Mouse (Mus musculus) cerebellum, adult 8-10 months (tissue): ENCODE results near the gene Asap2.
"Not testable (repeated sequence)": the region's sequence is repeated elsewhere in the genome, so short reads cannot be mapped to it uniquely, and the experiment has no call there.

ENCODE experiments used
- DNase-seq: peaks from one replicate; pipeline ENCODE4 v3.0.0; 2022

The Asap2 gene

DNA sequence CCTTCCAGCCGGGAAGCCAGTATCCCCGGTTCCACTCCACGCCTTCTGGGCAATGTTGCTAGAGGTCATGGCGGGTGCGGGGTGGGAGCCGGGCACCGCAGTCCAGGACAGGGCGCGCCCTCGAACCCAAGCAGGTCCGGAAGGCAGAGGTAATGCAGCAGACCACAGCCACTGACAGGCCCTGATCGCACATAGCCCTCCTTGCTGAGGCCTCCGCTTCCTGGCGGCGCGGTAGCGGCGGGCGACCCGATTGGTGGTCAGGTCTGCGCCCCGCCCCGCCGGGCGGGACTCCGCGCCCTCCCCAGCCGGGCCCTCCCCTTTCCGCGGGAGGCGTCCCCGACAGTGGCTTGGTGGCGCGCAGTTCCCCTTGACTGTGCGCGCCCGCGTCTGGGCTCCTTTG lies at the start of gene Asap2:
Gene Asap2 (plus strand): TSS at position 328 of the 400 bp plus-strand sequence.
- peak; percentile 19 for DNase-seq

DNA sequence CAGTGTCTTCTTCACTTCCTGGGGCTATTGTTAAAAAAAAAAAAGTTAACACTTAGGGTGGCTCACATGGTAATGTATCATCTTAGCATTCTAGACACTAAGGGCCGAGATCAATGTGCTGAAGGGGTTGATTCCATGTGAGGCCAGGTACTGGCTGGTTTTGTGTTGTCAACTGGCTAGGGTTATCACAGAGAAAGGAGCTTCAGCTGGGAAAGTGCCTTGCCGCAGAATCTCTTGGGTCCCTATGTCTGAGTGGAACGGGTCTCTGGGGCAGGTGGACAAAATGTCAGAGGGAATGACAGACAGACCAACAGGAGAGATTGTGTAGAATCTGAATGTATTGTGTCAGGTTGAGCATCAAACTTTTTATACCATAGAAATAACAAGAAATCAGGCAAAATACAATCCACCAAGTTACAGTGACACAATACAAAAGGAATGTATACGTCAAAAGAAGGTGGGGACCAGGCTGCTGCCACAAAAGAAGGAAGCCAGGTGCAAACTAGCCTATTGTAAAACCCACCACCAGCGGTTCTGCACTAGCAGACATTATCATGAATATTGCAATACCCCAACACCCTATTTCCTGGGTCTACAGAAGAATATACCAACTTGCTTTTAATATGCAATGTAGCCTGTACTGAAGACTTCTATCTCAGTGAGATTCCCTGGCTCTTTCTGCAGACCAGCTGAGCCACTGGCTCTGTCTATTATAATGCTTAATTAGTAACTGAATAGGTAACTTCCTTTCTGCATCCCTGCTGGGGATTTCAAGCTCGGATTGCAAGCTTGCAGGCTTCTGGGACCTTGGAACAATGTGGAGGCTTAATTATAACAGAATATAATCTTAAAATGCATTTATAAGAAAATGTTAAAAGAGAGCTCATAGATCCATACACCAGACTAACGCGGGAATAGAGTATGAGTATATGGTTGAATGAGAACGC lies 42.9 kb upstream of the Asap2 start:
- not testable (repeated sequence) for DNase-seq

GRCm38 (mm10) chr12:20990579-20990978 lies 320 bp downstream of the Asap2 start:
- DNase-seq: not testable (repeated sequence)

- DNase-seq: not testable (repeated sequence)
These were observed 40.6 kb downstream of the Asap2 start for GRCm38 (mm10) chr12:21030875-21031274.

GRCm38 (mm10) chr12:21046716-21047115 lies 56.5 kb downstream of the Asap2 start:
- DNase-seq: not testable (repeated sequence)

DNA sequence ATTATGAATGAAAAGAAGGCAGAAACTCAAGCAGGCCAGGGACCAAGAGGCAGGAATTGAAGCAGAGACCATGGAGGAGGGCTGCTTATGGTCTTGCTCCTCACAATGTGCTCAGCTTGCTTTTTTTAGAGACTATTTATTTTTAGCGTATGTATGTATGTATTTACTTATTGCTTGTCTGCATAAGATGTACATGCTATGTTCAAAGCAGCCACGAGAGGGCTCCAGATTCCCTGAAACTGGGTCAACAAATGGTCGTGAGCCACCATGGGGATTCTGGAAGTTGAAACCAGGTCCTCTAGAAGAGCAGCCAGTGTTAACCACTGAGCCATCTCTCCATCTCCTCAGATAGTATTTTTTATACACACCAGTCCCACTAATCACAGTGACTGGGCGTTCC lies 85.5 kb downstream of the Asap2 start:
- DNase-seq: peak; percentile 72

DNA sequence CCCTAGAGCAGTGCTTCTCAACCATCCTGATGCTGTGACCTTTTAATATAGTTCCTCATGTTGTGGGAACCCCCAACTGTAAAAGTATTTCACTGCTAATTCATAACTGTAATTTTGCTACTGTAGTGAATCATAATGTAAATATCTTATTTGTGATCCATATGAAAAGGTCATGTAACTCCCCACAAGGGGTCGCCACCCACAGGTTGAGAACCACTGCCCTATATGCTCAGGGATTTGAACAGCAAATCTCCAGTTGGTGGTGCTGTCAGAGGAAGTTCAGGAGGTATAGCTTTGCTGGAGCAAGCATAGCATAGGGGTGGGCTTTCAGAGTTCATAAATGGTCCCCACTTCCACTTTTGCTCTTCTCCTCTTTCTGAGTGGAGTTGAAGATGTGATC lies 99.9 kb downstream of the Asap2 start:
- DNase-seq: not testable (repeated sequence)

- not testable (repeated sequence) for DNase-seq
These were observed 102.2 kb downstream of the Asap2 start for GRCm38 (mm10) chr12:21092446-21092845.

DNA sequence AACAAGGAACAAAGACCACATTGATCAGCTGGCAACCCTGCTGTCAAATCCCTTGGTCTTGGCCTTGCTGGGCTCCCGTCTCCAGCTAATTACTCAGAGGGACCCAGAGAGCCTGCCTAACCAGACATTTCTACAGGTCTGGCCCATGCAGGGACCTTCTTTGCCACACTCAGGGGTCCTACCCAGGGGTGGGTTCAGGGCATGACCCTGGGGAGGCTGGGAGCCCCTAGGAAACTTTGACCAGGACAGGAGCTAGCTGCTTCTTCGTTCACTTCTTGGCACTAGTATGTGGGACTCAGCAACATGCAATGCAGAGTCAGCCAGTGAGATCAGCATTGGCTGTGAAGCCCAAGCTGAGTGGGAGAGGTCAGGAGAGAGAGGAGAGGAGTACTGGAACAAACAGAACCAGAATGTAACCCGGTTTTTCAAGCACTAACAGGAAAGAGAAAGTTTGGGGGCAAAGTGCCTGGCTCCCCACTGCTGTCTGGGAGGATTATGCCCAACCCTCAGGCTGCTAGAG lies 107.6 kb downstream of the Asap2 start:
- DNase-seq: not testable (repeated sequence)

- not testable (repeated sequence) for DNase-seq
These were observed 120.8 kb downstream of the Asap2 start for GRCm38 (mm10) chr12:21111116-21111475.

- DNase-seq: peak; percentile 78
These were observed 121.5 kb downstream of the Asap2 start for GRCm38 (mm10) chr12:21111476-21112452.

DNA sequence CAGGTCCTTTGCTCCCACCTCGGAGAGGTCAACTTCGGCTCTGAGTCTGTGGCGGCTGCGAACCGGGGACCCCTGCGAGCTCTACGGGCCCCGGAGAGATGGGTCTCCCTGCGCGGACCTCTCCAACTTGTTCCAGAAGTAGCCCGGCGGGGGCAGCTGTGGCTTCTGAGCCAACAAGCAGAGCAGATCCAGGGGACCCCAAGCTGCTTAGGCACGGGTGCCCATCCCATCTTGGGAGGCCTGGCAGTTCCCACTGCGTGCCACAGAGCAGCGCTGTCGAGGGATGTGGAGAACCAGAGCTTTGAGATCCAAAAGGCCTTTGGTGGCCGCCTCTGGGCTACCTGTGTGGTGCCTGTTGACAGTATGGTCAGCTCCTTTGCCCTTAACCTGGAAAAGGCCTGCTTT lies 122.2 kb downstream of the Asap2 start:
- DNase-seq: peak; percentile 74

DNA sequence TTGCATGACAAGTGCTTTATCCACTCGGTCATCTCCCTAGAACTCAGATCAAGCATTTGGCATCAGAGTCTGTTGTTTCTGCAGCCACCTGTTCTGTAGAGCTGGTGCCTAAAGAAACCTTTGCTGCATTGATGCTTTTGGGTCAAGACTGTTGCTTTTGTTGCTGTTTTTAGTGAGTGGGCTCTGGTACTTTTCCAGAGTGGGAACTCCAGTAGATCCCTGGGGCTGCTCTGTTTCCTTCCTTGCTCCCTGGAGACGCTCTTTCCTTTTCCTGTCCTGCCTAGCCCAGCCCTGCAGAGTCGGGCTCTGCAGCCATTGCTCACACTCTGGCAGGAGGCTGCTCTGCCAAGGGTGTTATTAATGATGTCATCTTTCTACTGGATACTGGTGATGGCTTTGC lies 129.2 kb downstream of the Asap2 start:
- DNase-seq: peak; percentile 46

GRCm38 (mm10) chr12:21122818-21123217 lies 132.6 kb downstream of the Asap2 start:
- DNase-seq: no peak

- no peak for DNase-seq
These were observed 133.4 kb downstream of the Asap2 start for GRCm38 (mm10) chr12:21123647-21124046.

DNA sequence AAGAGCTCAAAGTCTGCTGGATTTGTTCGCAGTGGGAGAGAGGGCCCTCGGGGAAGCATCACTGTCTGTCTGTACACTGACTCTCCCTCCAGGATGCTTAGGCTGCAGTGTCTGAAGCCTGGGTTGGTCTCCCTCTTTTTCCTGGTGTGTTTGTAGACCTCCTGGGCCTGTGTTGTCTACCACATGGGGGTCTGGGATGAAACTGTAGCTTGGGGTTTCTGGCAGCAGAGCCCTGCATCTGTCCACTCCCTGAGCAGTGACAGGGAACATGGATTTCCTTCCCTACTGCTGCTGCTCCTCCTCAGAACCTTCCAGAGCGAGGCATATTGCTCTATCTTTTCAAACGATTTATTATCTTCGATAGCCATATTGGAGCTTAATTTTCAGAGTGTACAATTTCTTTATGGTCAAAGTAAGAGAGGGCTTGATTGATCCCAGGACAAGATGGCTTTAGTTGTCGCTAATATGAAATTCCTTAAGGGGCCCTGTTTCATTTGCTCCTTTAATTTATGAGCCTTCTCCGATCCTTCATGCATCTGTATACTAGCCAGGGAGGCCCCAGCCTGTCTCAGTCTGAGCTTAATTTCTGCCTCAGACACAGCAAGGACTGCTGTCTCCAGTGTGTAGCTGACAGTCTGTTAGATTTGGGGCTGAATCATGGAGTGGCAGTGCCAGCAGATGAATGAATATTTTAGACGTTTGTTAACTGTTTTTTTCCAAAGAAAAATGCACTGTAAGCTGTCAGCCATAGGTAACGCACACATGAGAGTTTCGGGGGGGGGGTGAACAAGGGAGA lies 135.6 kb downstream of the Asap2 start:
- DNase-seq: peak; percentile 30

DNA sequence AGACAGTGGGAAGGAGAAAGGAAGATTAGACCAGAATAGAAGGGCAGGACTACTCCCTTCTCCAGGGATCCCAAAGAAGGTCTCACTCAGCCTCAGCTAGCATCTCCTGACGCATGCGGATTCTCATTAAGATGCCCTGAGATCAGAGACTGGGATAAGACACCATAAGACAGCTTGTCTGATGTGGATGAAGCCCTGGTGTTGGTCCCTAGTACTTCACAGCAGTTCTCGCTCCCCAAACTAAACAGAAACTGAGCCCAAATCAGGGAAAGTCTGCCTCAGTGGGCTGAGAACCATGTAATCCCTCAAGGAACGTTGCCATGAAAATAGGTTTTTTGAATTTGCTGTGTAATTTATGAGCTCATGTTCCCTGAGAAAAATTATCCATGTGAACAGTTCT lies 136.3 kb downstream of the Asap2 start:
- DNase-seq: peak; percentile 19

DNA sequence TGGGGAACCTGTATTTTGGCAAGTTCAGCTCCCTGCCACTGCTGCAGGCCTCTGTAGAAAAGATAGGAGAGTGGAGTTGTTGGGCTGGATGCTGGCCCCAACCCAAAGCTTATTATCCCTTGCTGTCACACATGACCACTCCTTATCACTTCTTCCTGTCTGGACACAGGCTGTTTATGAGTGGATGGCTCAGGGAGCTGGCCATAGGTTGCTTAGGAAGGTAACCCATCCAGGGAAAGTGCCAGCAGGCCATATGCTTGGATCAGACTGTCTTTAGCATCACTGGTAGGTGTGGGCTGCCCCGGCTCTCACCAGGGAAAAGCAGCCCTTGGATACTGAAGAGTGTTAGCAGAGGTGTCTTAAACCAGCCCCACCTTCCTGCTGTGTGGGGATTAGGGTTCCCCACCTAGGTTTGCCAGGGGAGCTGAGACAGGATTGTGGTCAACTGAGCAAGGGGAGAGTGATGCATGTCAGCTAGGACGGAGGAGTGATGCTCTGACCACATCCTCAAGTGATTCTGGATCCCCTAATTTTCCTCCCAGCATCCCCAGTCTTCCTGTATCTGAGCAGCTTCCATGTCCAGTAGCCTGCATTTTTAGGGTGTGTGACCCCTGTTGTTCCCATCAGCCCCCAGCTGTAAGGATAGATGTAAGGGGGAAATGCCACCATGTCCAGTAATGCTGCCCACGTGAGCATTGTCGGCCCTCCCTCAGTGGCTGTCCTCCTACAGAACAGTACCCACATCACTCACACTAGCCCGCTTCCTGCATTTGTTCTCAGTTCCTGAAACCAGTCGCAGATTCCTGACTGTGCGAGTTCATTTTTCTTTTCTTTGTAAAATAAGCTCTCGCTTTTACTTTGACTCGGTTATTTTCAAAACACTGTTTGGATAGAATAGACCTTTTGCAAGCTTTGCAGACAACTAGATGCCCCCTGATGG lies 138.9 kb downstream of the Asap2 start:
- DNase-seq: peak; percentile 35

DNA sequence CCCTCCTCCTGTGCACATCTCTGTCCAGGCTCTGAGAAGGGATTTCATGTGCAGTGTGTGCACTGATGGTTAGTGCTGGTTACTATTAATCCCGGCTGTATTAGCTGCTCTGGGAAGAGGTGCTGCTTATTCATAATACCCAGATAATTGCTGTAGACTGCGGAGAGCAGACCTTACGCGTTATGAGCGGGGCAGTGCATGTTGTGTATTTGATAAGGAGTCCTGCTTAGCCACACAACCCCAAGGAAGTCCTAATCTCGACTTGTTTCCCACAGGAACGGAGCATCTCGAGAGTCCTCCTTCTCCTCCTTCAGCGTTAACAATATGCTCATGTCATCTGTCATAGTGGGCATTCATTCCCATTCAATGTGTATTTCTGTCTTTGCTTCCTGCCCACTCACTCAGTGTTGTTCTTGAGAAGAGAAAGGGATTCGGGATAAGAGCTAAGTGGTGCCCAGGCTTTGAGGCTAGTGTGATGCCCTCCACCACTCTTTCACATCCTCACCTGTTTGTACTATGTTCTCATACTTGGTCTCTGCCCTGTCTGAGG lies 140.1 kb downstream of the Asap2 start:
- DNase-seq: no peak

DNA sequence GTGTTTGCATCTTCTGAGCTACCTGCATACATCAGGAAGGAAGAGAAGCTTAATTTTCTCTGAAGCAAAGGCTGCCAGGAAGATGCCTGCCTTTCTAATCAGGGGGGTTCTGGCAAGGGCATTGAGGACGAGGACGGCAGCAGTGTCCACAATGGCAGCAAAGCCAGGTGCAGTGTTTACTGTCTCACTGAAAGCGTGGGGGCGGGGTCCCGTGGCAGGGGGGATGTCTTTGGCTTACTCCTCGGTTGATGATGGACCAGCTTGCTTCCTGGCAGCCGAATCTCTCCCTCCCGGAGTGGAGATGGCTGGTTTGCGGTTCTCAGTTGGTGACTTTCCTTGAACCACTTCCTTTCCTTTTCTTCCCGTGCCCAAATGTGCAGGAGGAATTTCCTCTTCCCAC lies 142.3 kb downstream of the Asap2 start:
- no peak for DNase-seq

DNA sequence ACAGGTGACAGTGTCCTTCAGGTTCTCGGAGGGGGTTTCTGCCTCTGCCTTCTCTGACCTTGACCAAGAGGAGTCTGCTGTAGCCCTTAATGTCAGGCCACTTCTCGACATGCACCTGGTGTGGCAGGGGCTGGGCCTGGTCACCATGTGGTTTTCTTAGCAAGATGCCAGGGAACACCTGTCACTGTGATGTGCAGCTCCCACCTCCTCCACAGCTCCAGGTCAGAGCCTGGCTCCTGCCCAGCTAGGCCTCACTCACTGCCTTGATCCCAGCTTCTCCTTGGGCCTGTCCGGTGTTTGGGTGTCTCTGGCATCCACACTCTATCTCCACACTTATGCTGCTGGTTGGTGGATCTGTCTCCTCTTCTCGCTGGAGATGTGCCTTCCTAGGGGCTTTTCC lies 142.8 kb downstream of the Asap2 start:
- DNase-seq: no peak
